Mouse (Mus musculus) lung, embryonic 14.5 days (tissue): ENCODE data around the gene Blm. TPM values are rescaled to one million over a fixed set of nuclear protein-coding genes. Genes with fewer than 3 reads are reported as not detected.

Experiments used
- ATAC-seq: fragments of 200-750 bp; cut with Nextera tagmentation; 2 replicates; pipeline ENCODE4 v1.8.0; 2017; ENCODE audit warnings: mild to moderate bottlenecking, moderate TSS enrichment, moderate library complexity; ENCODE audit not compliant: insufficient read depth
- DNase-seq: peaks from one replicate; pipeline ENCODE4 v3.0.0-alpha.2; 2015
- H3K27ac ChIP-seq: fragments of 300-500 bp; sonication (generic); 2 replicates; pipeline ENCODE4 v1.5.1; 2014; ENCODE audit warnings: low read depth, mild to moderate bottlenecking, moderate library complexity
- H3K27me3 ChIP-seq: fragments of 300-500 bp; sonication (generic); 2 replicates; pipeline ENCODE4 v1.6.1; 2014; ENCODE audit warnings: low read length, control low read depth; ENCODE audit not compliant: insufficient read depth
- H3K36me3 ChIP-seq: fragments of 300-500 bp; sonication (generic); 2 replicates; pipeline ENCODE4 v1.6.1; 2014; ENCODE audit warnings: control low read depth; ENCODE audit not compliant: insufficient read depth
- H3K4me1 ChIP-seq: fragments of 300-500 bp; sonication (generic); 2 replicates; pipeline ENCODE4 v1.6.1; 2014; ENCODE audit warnings: antibody characterized with exemption, control low read depth; ENCODE audit not compliant: insufficient read depth
- H3K4me2 ChIP-seq: fragments of 300-500 bp; sonication (generic); 2 replicates; pipeline ENCODE4 v1.6.1; 2014; ENCODE audit warnings: mild to moderate bottlenecking
- H3K4me3 ChIP-seq: fragments of 300-500 bp; sonication (generic); 2 replicates; pipeline ENCODE4 v1.5.1; 2014; ENCODE audit warnings: low read depth, low read length
- H3K9ac ChIP-seq: fragments of 300-500 bp; sonication (generic); 2 replicates; pipeline ENCODE4 v1.6.1; 2014
- H3K9me3 ChIP-seq: fragments of 300-500 bp; sonication (generic); 2 replicates; pipeline ENCODE4 v1.6.1; 2016; ENCODE audit warnings: low read depth, low read length, control low read depth
- CTCF ChIP-seq: IDR thresholded peaks from 2 replicates; pipeline ENCODE4 v1.5.1; 2016; ENCODE audit warnings: antibody characterized with exemption, low read depth
- WGBS: fragments of 180-500 bp; shearing (Covaris S2); extraction: QIAGEN DNeasy Blood & Tissue Kit; methylation state at CpG from one replicate; pipeline ENCODE4 v1.1.7; 2014; 5-methylcytosine and 5-hydroxymethylcytosine counted together
- polyA plus RNA-seq: library from polyadenylated mRNA; unstranded; fragments of >200 nt; fragmentation: Nextera tagmentation; extraction: Ambion mirVana; gene quantifications from 2 replicates; pipeline ENCODE4 v1.2.1, GENCODE M21; 2014

The Blm gene
- polyA plus RNA-seq, 1 experiment from 2014 or later = 40.8 TPM

DNA sequence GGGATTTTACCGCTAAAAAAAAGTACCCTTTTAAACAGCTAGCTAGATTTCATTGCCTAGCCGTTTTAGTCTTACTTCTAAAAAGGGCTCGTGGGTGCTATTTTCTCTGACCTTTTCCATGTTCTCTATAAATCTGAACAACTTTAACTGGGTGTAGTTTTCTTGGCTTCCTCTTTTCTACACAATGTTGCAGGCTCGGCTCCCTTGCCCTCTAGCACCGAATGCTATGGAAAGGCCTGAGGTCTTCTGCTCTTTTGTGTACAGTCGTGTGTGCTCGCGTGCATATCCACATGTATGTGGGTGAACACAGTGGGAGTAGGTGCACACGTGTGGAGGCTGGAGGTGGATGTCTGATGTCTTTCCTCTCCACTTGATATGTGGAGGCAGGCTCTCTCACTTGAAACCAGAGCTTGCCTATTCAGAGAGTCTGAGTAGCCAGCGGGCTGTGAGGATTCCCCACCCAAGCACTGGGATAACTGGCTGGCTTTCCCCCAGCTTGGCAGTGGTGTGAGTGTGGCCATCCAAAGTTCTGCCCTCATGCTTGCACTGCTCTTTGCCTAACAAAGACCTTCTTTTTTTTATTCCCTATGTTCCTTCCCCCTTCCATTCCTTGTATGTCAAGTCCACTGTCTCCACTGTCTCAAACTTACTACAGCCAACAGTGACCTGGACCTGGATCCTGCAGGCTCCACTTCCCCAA lies 95.0 kb downstream of the Blm start:
- TF ChIP-seq CTCF = no peak
- ATAC-seq (no peak), DNase-seq (no peak)
- no peak overlapping the region for H3K4me2 ChIP-seq
- H3K27ac ChIP-seq = no peak overlapping the region
- no peak overlapping the region for H3K4me3 ChIP-seq
- no peaks in the 10 kb centered on the region for H3K27me3 ChIP-seq
- peaks cover 18% of the 10 kb centered on the region for H3K4me1 ChIP-seq
- H3K9ac ChIP-seq = no peak overlapping the region
- WGBS = 75% methylated on average over 10 of the region's 10 CpGs
- H3K9me3 ChIP-seq = no peaks in the 10 kb centered on the region
- no peaks in the 10 kb centered on the region for H3K36me3 ChIP-seq

DNA sequence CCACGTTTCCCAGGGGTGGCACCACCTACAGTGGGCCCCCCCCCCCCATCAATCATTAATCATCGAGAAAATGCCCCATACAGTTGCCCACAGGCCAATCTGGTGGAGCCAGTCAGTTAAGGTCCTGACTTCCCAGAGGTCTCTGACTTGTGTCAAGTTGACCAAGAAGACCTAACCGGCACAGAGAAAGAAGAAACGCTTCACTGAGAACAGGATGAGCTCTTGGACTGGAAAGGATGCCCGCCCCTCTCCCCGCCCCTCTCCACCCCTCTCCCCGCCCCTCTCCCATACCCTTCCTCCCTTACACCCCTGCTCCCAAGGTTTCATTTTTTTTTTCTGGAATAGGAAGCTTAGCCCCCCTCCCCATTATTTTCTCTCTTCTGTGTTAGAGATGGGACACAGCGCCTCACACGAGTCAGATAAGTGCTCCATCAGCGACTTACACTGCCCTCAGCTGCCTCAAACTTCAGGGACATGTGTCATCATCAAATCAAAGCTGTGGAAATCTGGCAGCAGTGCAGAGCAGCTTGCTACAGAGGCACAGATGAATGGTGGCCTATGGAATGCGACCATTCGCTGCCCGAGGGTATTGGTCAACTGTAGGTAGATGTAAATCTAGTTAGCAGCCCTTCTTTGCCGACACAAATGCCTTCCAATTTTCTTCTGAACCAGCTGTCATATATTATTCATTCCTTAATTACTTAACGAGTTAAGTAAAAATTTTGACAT lies 95.7 kb downstream of the Blm start:
- DNase-seq (peak; percentile 65), ATAC-seq (peak; percentile 30; the same call in 1 of the 2 replicates)
- Histone ChIP-seq H3K9me3 (no peaks in the 10 kb centered on the region), H3K4me1 (peaks cover 11% of the 10 kb centered on the region; the same call in 1 of the 2 replicates), H3K4me2 (peak overlapping the region; percentile 40), H3K4me3 (no peak overlapping the region), H3K36me3 (no peaks in the 10 kb centered on the region), H3K27ac (no peak overlapping the region), H3K27me3 (no peaks in the 10 kb centered on the region), H3K9ac (no peak overlapping the region)
- no peak for TF ChIP-seq CTCF
- 30% methylated on average over 15 of the region's 15 CpGs for WGBS

DNA sequence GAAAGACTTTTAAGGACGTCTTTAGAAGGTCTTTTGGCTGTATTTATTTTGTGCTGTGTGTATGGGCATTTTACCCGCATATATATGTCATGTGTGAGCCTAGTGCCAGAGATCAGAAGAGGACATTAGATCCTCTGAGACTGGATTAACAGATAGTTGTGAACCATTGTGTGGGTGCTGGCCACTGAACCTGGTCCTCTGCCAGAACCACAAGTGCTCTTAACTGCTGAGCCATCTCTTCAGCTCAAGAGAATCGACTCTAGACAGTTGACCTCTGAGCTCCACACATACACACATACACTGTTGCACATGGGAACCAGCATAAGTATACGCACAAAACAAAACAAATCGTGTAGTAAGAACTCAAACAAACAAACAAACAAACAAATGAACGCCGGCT lies 98.3 kb downstream of the Blm start:
- Histone ChIP-seq H3K9ac (no peak overlapping the region), H3K4me2 (no peak overlapping the region), H3K4me1 (no peaks in the 10 kb centered on the region), H3K27me3 (no peaks in the 10 kb centered on the region), H3K4me3 (no peak overlapping the region), H3K27ac (no peak overlapping the region), H3K9me3 (no peaks in the 10 kb centered on the region), H3K36me3 (no peaks in the 10 kb centered on the region)
- TF ChIP-seq CTCF = no peak
- no peak for ATAC-seq
- no peak for DNase-seq
- WGBS = 74% methylated on average over 7 of the region's 7 CpGs

DNA sequence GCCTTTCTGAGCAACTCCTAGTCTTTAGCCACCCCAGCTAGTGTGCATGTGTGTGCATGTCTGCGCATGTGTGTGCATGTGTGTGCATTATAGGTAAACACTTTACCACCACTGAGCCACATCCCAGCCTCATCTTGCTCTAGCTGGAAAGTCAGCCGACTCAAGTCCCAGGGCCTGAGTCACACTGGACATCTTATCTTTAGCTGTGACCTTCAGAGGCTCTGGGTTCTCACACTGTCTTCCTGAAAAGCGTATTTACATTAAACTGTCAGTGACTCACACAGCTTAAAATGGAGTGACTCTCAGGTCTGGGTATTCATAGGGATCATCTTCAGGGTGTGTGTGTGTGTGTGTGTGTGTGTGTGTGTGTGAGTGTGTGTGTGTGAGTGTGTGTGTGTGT lies 99.3 kb downstream of the Blm start:
- H3K9ac ChIP-seq = no peak overlapping the region
- H3K27ac ChIP-seq = no peak overlapping the region
- no peaks in the 10 kb centered on the region for H3K4me1 ChIP-seq
- 50% methylated on average over 3 of the region's 3 CpGs for WGBS
- no peak overlapping the region for H3K4me2 ChIP-seq
- TF ChIP-seq CTCF = no peak
- no peak for DNase-seq
- H3K36me3 ChIP-seq = no peaks in the 10 kb centered on the region
- H3K9me3 ChIP-seq = no peaks in the 10 kb centered on the region
- H3K27me3 ChIP-seq = no peaks in the 10 kb centered on the region
- ATAC-seq = no peak
- no peak overlapping the region for H3K4me3 ChIP-seq

DNA sequence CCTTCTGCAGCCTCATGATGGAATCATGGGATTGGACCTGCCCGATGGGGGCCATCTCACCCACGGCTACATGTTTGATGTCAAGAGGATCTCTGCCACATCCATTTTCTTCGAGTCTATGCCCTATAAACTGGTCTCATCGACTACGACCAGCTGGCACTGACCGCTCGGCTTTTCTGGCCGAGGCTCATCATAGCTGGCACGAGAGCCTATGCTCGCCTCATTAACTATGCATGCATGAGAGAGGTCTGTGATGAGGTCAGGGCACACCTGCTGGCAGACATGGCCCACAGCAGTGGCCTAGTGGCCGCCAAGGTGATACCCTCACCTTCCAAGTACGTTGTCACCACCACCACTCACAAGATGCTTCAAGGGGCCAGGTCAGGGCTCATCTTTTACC lies 105.3 kb downstream of the Blm start:
- Histone ChIP-seq H3K4me1 (no peaks in the 10 kb centered on the region), H3K9ac (no peak overlapping the region), H3K9me3 (0 out of 2 replicates have a peak, but pooled peaks cover 1% of the 10 kb centered on the region), H3K4me3 (no peak overlapping the region), H3K36me3 (no peaks in the 10 kb centered on the region), H3K4me2 (no peak overlapping the region), H3K27me3 (no peaks in the 10 kb centered on the region), H3K27ac (no peak overlapping the region)
- TF ChIP-seq CTCF = no peak
- DNase-seq = no peak
- 87% methylated on average over 12 of the region's 12 CpGs for WGBS
- ATAC-seq = no peak

DNA sequence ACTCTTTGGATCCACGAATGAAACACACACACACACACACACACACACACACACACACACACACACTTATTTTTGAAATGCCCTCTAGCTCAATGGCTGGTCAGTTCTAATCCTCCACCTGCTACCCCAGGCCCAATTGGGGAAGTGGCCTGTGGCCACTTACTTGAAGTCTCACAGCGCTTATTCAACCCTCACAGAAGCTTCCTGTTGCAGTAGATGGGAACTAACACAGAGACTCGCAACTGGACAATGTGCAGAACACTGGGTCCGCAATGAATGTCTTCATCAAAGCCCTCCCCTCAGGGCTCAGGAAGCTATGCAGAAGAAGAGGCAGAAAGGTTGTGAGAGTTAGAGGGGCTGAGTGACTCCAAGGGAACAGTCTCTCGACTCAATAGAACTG lies 107.2 kb downstream of the Blm start:
- no peaks in the 10 kb centered on the region for H3K36me3 ChIP-seq
- H3K4me1 ChIP-seq = peaks cover 3% of the 10 kb centered on the region; the same call in 1 of the 2 replicates
- TF ChIP-seq CTCF = no peak
- H3K27me3 ChIP-seq = no peaks in the 10 kb centered on the region
- H3K4me2 ChIP-seq = no peak overlapping the region
- no peak overlapping the region for H3K27ac ChIP-seq
- ATAC-seq (no peak), DNase-seq (no peak)
- H3K9me3 ChIP-seq = 0 out of 2 replicates have a peak, but pooled peaks cover 4% of the 10 kb centered on the region
- no peak overlapping the region for H3K9ac ChIP-seq
- 79% methylated on average over 5 of the region's 5 CpGs for WGBS
- no peak overlapping the region for H3K4me3 ChIP-seq

DNA sequence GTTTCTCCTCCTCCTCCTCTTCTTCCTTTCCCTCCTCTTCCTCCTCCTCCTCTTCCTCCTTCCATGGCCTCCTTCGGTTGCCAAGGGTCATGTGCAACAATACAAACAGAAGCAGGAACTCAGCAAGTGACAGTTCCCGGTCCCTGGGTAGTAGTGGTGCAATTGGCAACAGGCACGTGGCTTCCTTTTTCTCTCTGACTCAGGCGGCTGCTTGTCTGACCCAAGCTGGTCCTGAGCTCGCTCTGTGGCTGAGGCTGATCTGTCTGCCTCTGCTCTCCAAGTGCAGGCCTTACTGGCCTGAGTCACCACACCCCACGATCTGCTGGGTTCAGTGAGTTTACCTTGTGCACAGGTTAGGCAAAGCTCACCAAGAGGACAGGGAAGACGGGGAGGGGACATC lies 108.6 kb downstream of the Blm start:
- H3K4me1 ChIP-seq = peaks cover 3% of the 10 kb centered on the region; the same call in 1 of the 2 replicates
- H3K4me2 ChIP-seq = no peak overlapping the region
- DNase-seq (no peak), ATAC-seq (no peak)
- no peaks in the 10 kb centered on the region for H3K36me3 ChIP-seq
- no peak overlapping the region for H3K4me3 ChIP-seq
- 63% methylated on average over 7 of the region's 7 CpGs for WGBS
- no peak overlapping the region for H3K27ac ChIP-seq
- H3K27me3 ChIP-seq = no peaks in the 10 kb centered on the region
- no peak overlapping the region for H3K9ac ChIP-seq
- H3K9me3 ChIP-seq = 0 out of 2 replicates have a peak, but pooled peaks cover 4% of the 10 kb centered on the region
- no peak for TF ChIP-seq CTCF
